Mouse (Mus musculus) heart, postnatal 0 days (tissue): ENCODE measurements around the gene Spag7. TPM values are rescaled to one million over a fixed set of nuclear protein-coding genes. Genes with fewer than 3 reads are reported as not detected.
A peak's percentile ranks its signal among the peaks of the same experiment; 100 is the strongest.

Experiments used
- ATAC-seq: fragments of 200-750 bp; cut with Nextera tagmentation; 2 replicates; pipeline ENCODE4 v1.8.0; 2017; ENCODE audit warnings: low read depth, moderate number of reproducible peaks, moderate library complexity; ENCODE audit not compliant: insufficient read depth
- DNase-seq: peaks from one replicate; pipeline ENCODE4 v3.0.0-alpha.2; 2016; ENCODE audit warnings: low spot score
- H3K27ac ChIP-seq: fragments of 300-500 bp; sonication (generic); 2 replicates; pipeline ENCODE4 v1.5.1; 2014; ENCODE audit warnings: low read depth, mild to moderate bottlenecking
- H3K27me3 ChIP-seq: fragments of 300-500 bp; sonication (generic); 2 replicates; pipeline ENCODE4 v1.6.1; 2014; ENCODE audit warnings: low read length, mixed read lengths; ENCODE audit not compliant: control insufficient read depth, insufficient read depth
- H3K36me3 ChIP-seq: fragments of 300-500 bp; sonication (generic); replicated peaks from 2 replicates; pipeline ENCODE4 v1.6.1; 2014; ENCODE audit warnings: low read length, mixed read lengths; ENCODE audit not compliant: control insufficient read depth, insufficient read depth
- H3K4me1 ChIP-seq: fragments of 300-500 bp; sonication (generic); 2 replicates; pipeline ENCODE4 v1.6.1; 2014; ENCODE audit warnings: antibody characterized with exemption; ENCODE audit not compliant: control insufficient read depth, insufficient read depth
- H3K4me2 ChIP-seq: fragments of 300-500 bp; sonication (generic); 2 replicates; pipeline ENCODE4 v1.6.1; 2014; ENCODE audit warnings: low read depth, mild to moderate bottlenecking, low read length, moderate library complexity
- H3K4me3 ChIP-seq: fragments of 300-500 bp; sonication (generic); 2 replicates; pipeline ENCODE4 v1.5.1; 2014; ENCODE audit warnings: low read depth, low read length
- H3K9ac ChIP-seq: fragments of 300-500 bp; sonication (generic); replicated peaks from 2 replicates; pipeline ENCODE4 v1.6.1; 2014; ENCODE audit warnings: low read depth, low read length, mixed read lengths
- H3K9me3 ChIP-seq: fragments of 300-500 bp; sonication (generic); replicated peaks from 2 replicates; pipeline ENCODE4 v1.6.1; 2016; ENCODE audit warnings: low read length; ENCODE audit not compliant: control insufficient read depth
- CTCF ChIP-seq: IDR thresholded peaks from 2 replicates; pipeline ENCODE4 v1.5.1; 2016; ENCODE audit warnings: antibody characterized with exemption, control low read depth, low read depth
- EP300 ChIP-seq: IDR thresholded peaks from 2 replicates; pipeline ENCODE4 v1.6.1; 2016; ENCODE audit warnings: antibody characterized with exemption, low read depth
- WGBS: fragments of 180-500 bp; shearing (Covaris S2); extraction: QIAGEN DNeasy Blood & Tissue Kit; methylation state at CpG from one replicate; pipeline ENCODE4 v1.1.7; 2014; 5-methylcytosine and 5-hydroxymethylcytosine counted together
- polyA plus RNA-seq: library from polyadenylated mRNA; unstranded; fragments of >200 nt; fragmentation: Nextera tagmentation; extraction: Ambion mirVana; gene quantifications from 2 replicates; pipeline ENCODE4 v1.2.1, GENCODE M21; 2015
- total RNA-seq: library from RNA; depleted of rRNA; stranded (reverse); fragments of >200 nt; gene quantifications from 2 replicates; pipeline ENCODE4 v1.2.3, GENCODE M21; 2014; ENCODE audit warnings: low replicate concordance; rRNA removed

Spag7 gene
- 42.0 and 53.9 TPM in 2 replicates for total RNA-seq
- polyA plus RNA-seq = 154 and 175 TPM in 2 replicates

GRCm38 (mm10) chr11:70668771-70669505 lies at the start of gene Spag7:
TSS of gene Spag7 (minus strand) at chr11:70669416.
- H3K9me3 ChIP-seq = no peaks in the 10 kb centered on the region
- H3K27me3 ChIP-seq = no peaks in the 10 kb centered on the region
- under 1% methylated on average over 44 of the region's 44 CpGs for WGBS
- peak within 1 kb of the TSS; percentile 57 for H3K9ac ChIP-seq
- peak within 1 kb of the TSS; percentile 97 for H3K27ac ChIP-seq
- H3K4me3 ChIP-seq = peak within 1 kb of the TSS; percentile 74
- peak within 1 kb of the TSS; percentile 91 for H3K4me2 ChIP-seq
- H3K36me3 ChIP-seq = peaks cover 33% of the 10 kb centered on the region
- TF ChIP-seq CTCF (no peak), EP300 (peak; percentile 23; the same call in 1 of the 2 replicates)
- DNase-seq = peak; percentile 100
- peak; percentile 94 for ATAC-seq
- H3K4me1 ChIP-seq = peaks cover 12% of the 10 kb centered on the region

- 82% methylated on average over 5 of the region's 5 CpGs for WGBS
Measured at GRCm38 (mm10) chr11:70718481-70718880, 49.3 kb upstream of the Spag7 start.

DNA sequence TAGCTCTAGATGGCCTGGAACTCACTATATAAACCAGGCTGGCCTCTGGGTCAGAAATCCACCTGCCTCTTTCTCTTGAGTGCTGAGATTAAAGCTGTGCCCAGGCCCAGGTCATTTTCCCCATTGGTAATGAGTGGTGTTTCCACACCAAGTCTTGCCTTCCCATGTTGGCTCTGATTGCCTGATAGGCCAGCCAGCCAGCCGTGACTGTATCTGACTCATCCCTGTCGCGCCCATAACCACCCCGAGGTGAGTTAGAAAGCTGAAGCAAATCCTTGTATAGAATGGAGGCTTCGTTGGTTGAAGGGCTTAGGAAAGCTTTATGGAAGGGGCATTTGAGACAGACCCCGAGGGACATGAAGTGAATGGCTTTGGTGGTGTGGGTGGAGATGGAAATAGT lies 46.6 kb upstream of the Spag7 start:
- Histone ChIP-seq H3K9me3 (no peaks in the 10 kb centered on the region), H3K27me3 (no peaks in the 10 kb centered on the region), H3K4me2 (no peak overlapping the region), H3K36me3 (peaks cover 86% of the 10 kb centered on the region), H3K27ac (no peak overlapping the region), H3K9ac (no peak overlapping the region), H3K4me1 (no peaks in the 10 kb centered on the region), H3K4me3 (no peak overlapping the region)
- ATAC-seq = no peak
- no peak for DNase-seq
- TF ChIP-seq CTCF (no peak), EP300 (no peak)
- 90% methylated on average over 6 of the region's 6 CpGs for WGBS

More at GRCm38 (mm10) chr11:70718481-70718880, 49.3 kb upstream of the Spag7 start:
- H3K4me1 ChIP-seq = no peaks in the 10 kb centered on the region
- DNase-seq (no peak), ATAC-seq (no peak)
- no peak overlapping the region for H3K9ac ChIP-seq
- TF ChIP-seq EP300 = no peak
- TF ChIP-seq CTCF = no peak
- H3K4me2 ChIP-seq = no peak overlapping the region
- H3K36me3 ChIP-seq = peaks cover 87% of the 10 kb centered on the region
- no peak overlapping the region for H3K4me3 ChIP-seq
- H3K27ac ChIP-seq = no peak overlapping the region
- no peaks in the 10 kb centered on the region for H3K27me3 ChIP-seq
- no peaks in the 10 kb centered on the region for H3K9me3 ChIP-seq

GRCm38 (mm10) chr11:70713222-70713621 lies 44.0 kb upstream of the Spag7 start:
- peaks cover 86% of the 10 kb centered on the region for H3K36me3 ChIP-seq
- H3K4me3 ChIP-seq = no peak overlapping the region
- no peak overlapping the region for H3K27ac ChIP-seq
- H3K27me3 ChIP-seq = no peaks in the 10 kb centered on the region
- TF ChIP-seq CTCF (no peak), EP300 (no peak)
- ATAC-seq = no peak
- H3K4me1 ChIP-seq = no peaks in the 10 kb centered on the region
- DNase-seq = no peak
- WGBS = 88% methylated on average over 6 of the region's 6 CpGs
- H3K9me3 ChIP-seq = no peaks in the 10 kb centered on the region
- H3K4me2 ChIP-seq = no peak overlapping the region
- H3K9ac ChIP-seq = no peak overlapping the region

GRCm38 (mm10) chr11:70711026-70711425 lies 41.8 kb upstream of the Spag7 start:
- no peaks in the 10 kb centered on the region for H3K9me3 ChIP-seq
- DNase-seq = no peak
- H3K27ac ChIP-seq = no peak overlapping the region
- H3K4me3 ChIP-seq = no peak overlapping the region
- TF ChIP-seq EP300 (no peak), CTCF (no peak)
- no peaks in the 10 kb centered on the region for H3K4me1 ChIP-seq
- no peaks in the 10 kb centered on the region for H3K27me3 ChIP-seq
- no peak overlapping the region for H3K9ac ChIP-seq
- peaks cover 86% of the 10 kb centered on the region for H3K36me3 ChIP-seq
- WGBS = 95% methylated on average over 10 of the region's 10 CpGs
- no peak for ATAC-seq
- no peak overlapping the region for H3K4me2 ChIP-seq

DNA sequence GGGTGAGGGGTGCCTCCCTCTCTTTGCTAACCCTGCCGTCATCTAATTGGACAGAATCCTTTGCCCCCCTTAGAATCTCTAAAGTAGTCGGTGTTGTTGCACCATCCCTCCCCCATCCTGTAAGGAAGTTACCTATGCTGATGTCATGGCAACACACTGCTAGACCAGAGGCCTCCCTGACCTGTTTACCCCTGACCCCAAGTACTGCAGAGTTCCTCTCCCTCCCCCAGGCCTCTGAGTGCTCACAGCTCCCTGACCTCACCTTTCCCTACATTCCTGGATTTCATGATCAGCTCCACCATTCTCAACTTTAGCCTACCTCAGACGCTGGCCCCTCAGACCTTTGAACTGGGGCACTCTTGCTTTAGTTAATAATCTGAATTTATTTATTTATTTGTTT lies 36.9 kb upstream of the Spag7 start:
- Histone ChIP-seq H3K4me1 (peaks cover 17% of the 10 kb centered on the region; the same call in 1 of the 2 replicates), H3K4me3 (no peak overlapping the region), H3K9me3 (no peaks in the 10 kb centered on the region), H3K9ac (no peak overlapping the region), H3K27me3 (no peaks in the 10 kb centered on the region), H3K27ac (no peak overlapping the region), H3K36me3 (peaks cover 78% of the 10 kb centered on the region), H3K4me2 (no peak overlapping the region)
- WGBS = 72% methylated on average over 3 of the region's 3 CpGs
- ATAC-seq = no peak
- DNase-seq = no peak
- no peak for TF ChIP-seq CTCF
- no peak for TF ChIP-seq EP300
